Comparison of ENCODE assay signal across 8 mouse cellular contexts in genomic region chr11:77791241-77791727, GRCm38 (mm10). TPM values are rescaled to one million over a fixed set of nuclear protein-coding genes. Genes with fewer than 3 reads are reported as not detected.
DNase-seq lines count a peak whose midpoint lies in the region; ATAC-seq lines count a peak whose summit lies in the region.

No protein-coding gene starts in this region.

- 40% methylated on average over 8 of the region's 8 CpGs for WGBS in forebrain, embryonic 10.5 days
- 33% methylated on average over 8 of the region's 8 CpGs for WGBS in midbrain, embryonic 13.5 days

- peak; percentile 53 for DNase-seq in testis, postnatal 10 days (ENCODE audit: low spot score)
- no peak for DNase-seq in testis, postnatal 14 days (ENCODE audit: low spot score)
- no peak for DNase-seq in forebrain, embryonic 10.5 days (ENCODE audit: extremely low spot score, low spot score)
- DNase-seq in kidney, adult 9 months: peak; percentile 57
- DNase-seq in cerebellum, adult 11-12 months: no peak
- DNase-seq in spleen, adult 12 weeks (ENCODE audit: low spot score): no peak
- DNase-seq in cerebellum, postnatal 14 days: no peak

- H3K4me3 ChIP-seq in forebrain, embryonic 10.5 days: no peak overlapping the region
- no peak overlapping the region for H3K4me3 ChIP-seq in midbrain, embryonic 13.5 days (replicated peaks)

- H3K4me1 ChIP-seq in forebrain, embryonic 10.5 days: peaks cover 44% of the 10 kb centered on the region
- H3K4me1 ChIP-seq in midbrain, embryonic 13.5 days (replicated peaks): peaks cover 46% of the 10 kb centered on the region

- H3K36me3 ChIP-seq in forebrain, embryonic 10.5 days (replicated peaks): no peaks in the 10 kb centered on the region
- no peaks in the 10 kb centered on the region for H3K36me3 ChIP-seq in midbrain, embryonic 13.5 days

- no peaks in the 10 kb centered on the region for H3K9me3 ChIP-seq in forebrain, embryonic 10.5 days
- no peaks in the 10 kb centered on the region for H3K9me3 ChIP-seq in midbrain, embryonic 13.5 days

- peak overlapping the region; percentile 80 for H3K27ac ChIP-seq in forebrain, embryonic 10.5 days
- peak overlapping the region; percentile 69 for H3K27ac ChIP-seq in midbrain, embryonic 13.5 days

- peak overlapping the region; percentile 33; the same call in 1 of the 2 replicates for H3K9ac ChIP-seq in midbrain, embryonic 13.5 days (replicated peaks)

- no peak overlapping the region for H3K4me2 ChIP-seq in midbrain, embryonic 13.5 days (replicated peaks)

- ATAC-seq in midbrain, embryonic 13.5 days: 0 out of 2 replicates have a peak, but pooled peaks have one; percentile 38

- no peaks in the 10 kb centered on the region for H3K27me3 ChIP-seq in forebrain, embryonic 10.5 days (ENCODE audit: poor library complexity, severe bottlenecking)
- no peaks in the 10 kb centered on the region for H3K27me3 ChIP-seq in midbrain, embryonic 13.5 days

RNA-seq across cellular contexts. Expression of gene Gm10277, which starts 3.7 kb away (rescaled TPM):
- polyA plus RNA-seq in forebrain, embryonic 10.5 days (2016; fragmentation: Nextera tagmentation; extraction: Ambion mirVana): 0.92 and 1.2 TPM in 2 replicates
- polyA plus RNA-seq in midbrain, embryonic 13.5 days (2015; fragmentation: Nextera tagmentation; extraction: Ambion mirVana): 2.9 and 3.4 TPM in 2 replicates

RNA-seq across cellular contexts. Expression of gene Myo18a, which starts 28.2 kb away (rescaled TPM):
- polyA plus RNA-seq in forebrain, embryonic 10.5 days (2016; fragmentation: Nextera tagmentation; extraction: Ambion mirVana): 25.9 and 26.4 TPM in 2 replicates
- 53.2 and 54.4 TPM in 2 replicates for polyA plus RNA-seq in midbrain, embryonic 13.5 days (2015; fragmentation: Nextera tagmentation; extraction: Ambion mirVana)

Comparison
In these comparisons a context has a peak if more than half of its experiments do, and no peak if none do; other contexts are left out.
1. DNase-seq: peak in testis, postnatal 10 days (single experiment) and kidney, adult 9 months (single experiment); none in testis, postnatal 14 days (single experiment), forebrain, embryonic 10.5 days (single experiment), cerebellum, adult 11-12 months (single experiment), spleen, adult 12 weeks (single experiment) and cerebellum, postnatal 14 days (0 of 2).